Mouse (Mus musculus): ENCODE measurements around the gene Plek. TPM values are rescaled to one million over a fixed set of nuclear protein-coding genes. Genes with fewer than 3 reads are reported as not detected.

Plek gene
- polyA plus RNA-seq, 1 experiment from 2014 or later = 9.9 TPM

- H3K4me1 ChIP-seq (ENCODE audit: insufficient read depth, low read depth, low read length) = no peaks in the 10 kb centered on the region
- DNase-seq (ENCODE audit: low spot score) (peak; percentile 28), ATAC-seq (peak; percentile 49)
- H3K36me3 ChIP-seq (ENCODE audit: insufficient read depth, low read length) = no peaks in the 10 kb centered on the region
- no peak overlapping the region for H3K4me3 ChIP-seq (ENCODE audit: low read depth, low read length)
- no peaks in the 10 kb centered on the region for H3K27me3 ChIP-seq (replicated peaks; ENCODE audit: insufficient read depth, low read length)
- WGBS = 68% methylated on average over 7 of the region's 7 CpGs
- H3K27ac ChIP-seq (ENCODE audit: low read length) = no peak overlapping the region
- no peaks in the 10 kb centered on the region for H3K9me3 ChIP-seq (ENCODE audit: low read length)
- no peak overlapping the region for H3K9ac ChIP-seq (replicated peaks; ENCODE audit: low read depth)
- TF ChIP-seq CTCF (IDR thresholded peaks at IDR 0.05) (no peak), EP300 (IDR thresholded peaks at IDR 0.05) (no peak)
- no peak overlapping the region for H3K4me2 ChIP-seq (replicated peaks; ENCODE audit: low read depth, low read length)
These were observed 49.3 kb downstream of the Plek start for GRCm38 (mm10) chr11:17002739-17003373.

- Histone ChIP-seq H3K27me3 (replicated peaks; ENCODE audit: insufficient read depth, low read length) (no peaks in the 10 kb centered on the region), H3K27ac (ENCODE audit: low read length) (no peak overlapping the region), H3K4me1 (ENCODE audit: insufficient read depth, low read depth, low read length) (no peaks in the 10 kb centered on the region), H3K9me3 (ENCODE audit: low read length) (no peaks in the 10 kb centered on the region), H3K9ac (replicated peaks; ENCODE audit: low read depth) (no peak overlapping the region), H3K4me3 (ENCODE audit: low read depth, low read length) (no peak overlapping the region), H3K36me3 (ENCODE audit: insufficient read depth, low read length) (no peaks in the 10 kb centered on the region), H3K4me2 (replicated peaks; ENCODE audit: low read depth, low read length) (no peak overlapping the region)
- DNase-seq (ENCODE audit: low spot score) (peak; percentile 9), ATAC-seq (no peak)
- WGBS = 70% methylated on average over 9 of the region's 9 CpGs
- TF ChIP-seq EP300 (IDR thresholded peaks at IDR 0.05) = no peak
- no peak for TF ChIP-seq CTCF (IDR thresholded peaks at IDR 0.05)
These were observed 51.5 kb downstream of the Plek start for GRCm38 (mm10) chr11:17000353-17001334.

- Histone ChIP-seq H3K4me1 (ENCODE audit: insufficient read depth, low read depth, low read length) (no peaks in the 10 kb centered on the region), H3K27me3 (replicated peaks; ENCODE audit: insufficient read depth, low read length) (no peaks in the 10 kb centered on the region), H3K4me3 (ENCODE audit: low read depth, low read length) (no peak overlapping the region), H3K9ac (replicated peaks; ENCODE audit: low read depth) (no peak overlapping the region), H3K4me2 (replicated peaks; ENCODE audit: low read depth, low read length) (no peak overlapping the region), H3K27ac (ENCODE audit: low read length) (no peak overlapping the region), H3K9me3 (ENCODE audit: low read length) (no peaks in the 10 kb centered on the region), H3K36me3 (ENCODE audit: insufficient read depth, low read length) (no peaks in the 10 kb centered on the region)
- DNase-seq (ENCODE audit: low spot score) = no peak
- no peak for TF ChIP-seq CTCF (IDR thresholded peaks at IDR 0.05)
- TF ChIP-seq EP300 (IDR thresholded peaks at IDR 0.05) = no peak
- ATAC-seq = no peak
These were observed 52.2 kb downstream of the Plek start for GRCm38 (mm10) chr11:16999933-17000332.

- no peak for DNase-seq (ENCODE audit: low spot score)
- no peaks in the 10 kb centered on the region for H3K27me3 ChIP-seq (replicated peaks; ENCODE audit: insufficient read depth, low read length)
- no peaks in the 10 kb centered on the region for H3K4me1 ChIP-seq (ENCODE audit: insufficient read depth, low read depth, low read length)
- ATAC-seq = no peak
- H3K4me3 ChIP-seq (ENCODE audit: low read depth, low read length) = no peak overlapping the region
- no peak overlapping the region for H3K27ac ChIP-seq (ENCODE audit: low read length)
- TF ChIP-seq EP300 (IDR thresholded peaks at IDR 0.05) = no peak
- TF ChIP-seq CTCF (IDR thresholded peaks at IDR 0.05) = no peak
- 87% methylated on average over 4 of the region's 4 CpGs for WGBS
- no peaks in the 10 kb centered on the region for H3K36me3 ChIP-seq (ENCODE audit: insufficient read depth, low read length)
- no peak overlapping the region for H3K4me2 ChIP-seq (replicated peaks; ENCODE audit: low read depth, low read length)
- H3K9ac ChIP-seq (replicated peaks; ENCODE audit: low read depth) = no peak overlapping the region
- H3K9me3 ChIP-seq (ENCODE audit: low read length) = no peaks in the 10 kb centered on the region
These were observed 52.8 kb downstream of the Plek start for GRCm38 (mm10) chr11:16999387-16999786.

- no peak overlapping the region for H3K9ac ChIP-seq (replicated peaks; ENCODE audit: low read depth)
- no peak overlapping the region for H3K27ac ChIP-seq (ENCODE audit: low read length)
- no peaks in the 10 kb centered on the region for H3K36me3 ChIP-seq (ENCODE audit: insufficient read depth, low read length)
- no peaks in the 10 kb centered on the region for H3K9me3 ChIP-seq (ENCODE audit: low read length)
- H3K4me3 ChIP-seq (ENCODE audit: low read depth, low read length) = no peak overlapping the region
- no peak for DNase-seq (ENCODE audit: low spot score)
- no peak for TF ChIP-seq EP300 (IDR thresholded peaks at IDR 0.05)
- no peak for TF ChIP-seq CTCF (IDR thresholded peaks at IDR 0.05)
- ATAC-seq = no peak
- no peaks in the 10 kb centered on the region for H3K27me3 ChIP-seq (replicated peaks; ENCODE audit: insufficient read depth, low read length)
- no peak overlapping the region for H3K4me2 ChIP-seq (replicated peaks; ENCODE audit: low read depth, low read length)
- no peaks in the 10 kb centered on the region for H3K4me1 ChIP-seq (ENCODE audit: insufficient read depth, low read depth, low read length)
These were observed 54.7 kb downstream of the Plek start for GRCm38 (mm10) chr11:16997465-16997864.

- no peak overlapping the region for H3K9ac ChIP-seq (replicated peaks; ENCODE audit: low read depth)
- no peak overlapping the region for H3K27ac ChIP-seq (ENCODE audit: low read length)
- DNase-seq (ENCODE audit: low spot score) (no peak), ATAC-seq (no peak)
- no peak overlapping the region for H3K4me2 ChIP-seq (replicated peaks; ENCODE audit: low read depth, low read length)
- H3K4me3 ChIP-seq (ENCODE audit: low read depth, low read length) = no peak overlapping the region
- no peaks in the 10 kb centered on the region for H3K9me3 ChIP-seq (ENCODE audit: low read length)
- no peak for TF ChIP-seq CTCF (IDR thresholded peaks at IDR 0.05)
- no peak for TF ChIP-seq EP300 (IDR thresholded peaks at IDR 0.05)
- no peaks in the 10 kb centered on the region for H3K27me3 ChIP-seq (replicated peaks; ENCODE audit: insufficient read depth, low read length)
- H3K36me3 ChIP-seq (ENCODE audit: insufficient read depth, low read length) = no peaks in the 10 kb centered on the region
- H3K4me1 ChIP-seq (ENCODE audit: insufficient read depth, low read depth, low read length) = no peaks in the 10 kb centered on the region
These were observed 55.4 kb downstream of the Plek start for GRCm38 (mm10) chr11:16996818-16997217.

Measured in lung, postnatal 0 days (tissue).